Mouse (Mus musculus): Measurements from ENCODE around the gene Zc2hc1b. TPM values are rescaled to one million over a fixed set of nuclear protein-coding genes. Genes with fewer than 3 reads are reported as not detected.

Gene Zc2hc1b
- polyA plus RNA-seq (2014; fragmentation: Nextera tagmentation; extraction: Ambion mirVana), result not detected in 2 replicates

DNA sequence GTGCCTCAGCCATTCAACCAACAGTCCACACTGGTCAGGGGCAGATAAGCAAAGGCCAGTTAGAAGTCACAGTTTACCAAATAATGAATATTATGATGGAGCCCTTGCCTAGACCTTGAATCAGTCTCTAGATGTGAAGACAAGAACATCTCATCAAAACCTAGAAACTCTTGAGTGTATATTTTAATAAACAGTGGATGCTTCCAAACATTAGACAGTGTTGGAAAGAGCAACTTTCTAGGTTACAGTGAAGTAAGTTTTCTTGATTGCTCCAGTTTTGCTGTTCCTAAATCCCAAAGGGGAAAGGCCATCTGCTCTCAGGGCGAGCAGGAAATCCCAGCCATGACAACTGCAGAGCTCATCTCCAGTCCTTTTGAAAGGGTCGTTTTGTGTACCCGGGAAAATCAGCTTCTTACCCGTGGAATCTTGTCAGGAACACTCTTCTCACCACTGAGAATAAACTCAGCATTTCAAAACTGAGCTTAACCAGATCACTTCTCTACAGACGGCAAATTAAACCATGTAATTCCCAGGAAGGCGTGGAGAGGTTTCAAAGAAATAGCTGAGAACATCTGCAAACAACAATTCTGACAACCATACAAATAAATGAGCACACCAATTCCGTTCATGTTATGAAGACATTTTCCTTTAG lies at the start of gene Zc2hc1b:
Zc2hc1b (minus strand) TSS at position 51 of the 652 bp plus-strand sequence.
- Histone ChIP-seq H3K36me3 (ENCODE audit: control insufficient read depth, insufficient read depth, low read length) (peaks cover 14% of the 10 kb centered on the region; the same call in 1 of the 2 replicates), H3K4me1 (ENCODE audit: control insufficient read depth, insufficient read depth, low read length) (no peaks in the 10 kb centered on the region), H3K9me3 (ENCODE audit: control insufficient read depth, low read length) (no peaks in the 10 kb centered on the region), H3K27me3 (ENCODE audit: control insufficient read depth, insufficient read depth, low read length) (no peaks in the 10 kb centered on the region), H3K4me2 (no peak within 1 kb of the TSS), H3K4me3 (ENCODE audit: low read depth, low read length) (no peak within 1 kb of the TSS), H3K27ac (ENCODE audit: low read depth, low read length) (no peak within 1 kb of the TSS), H3K9ac (ENCODE audit: low read length) (no peak within 1 kb of the TSS)
- DNase-seq (ENCODE audit: low spot score, missing footprints), result no peak
- ATAC-seq (ENCODE audit: low FRiP score), result no peak
- WGBS, result 73% methylated on average over 7 of the region's 7 CpGs

DNA sequence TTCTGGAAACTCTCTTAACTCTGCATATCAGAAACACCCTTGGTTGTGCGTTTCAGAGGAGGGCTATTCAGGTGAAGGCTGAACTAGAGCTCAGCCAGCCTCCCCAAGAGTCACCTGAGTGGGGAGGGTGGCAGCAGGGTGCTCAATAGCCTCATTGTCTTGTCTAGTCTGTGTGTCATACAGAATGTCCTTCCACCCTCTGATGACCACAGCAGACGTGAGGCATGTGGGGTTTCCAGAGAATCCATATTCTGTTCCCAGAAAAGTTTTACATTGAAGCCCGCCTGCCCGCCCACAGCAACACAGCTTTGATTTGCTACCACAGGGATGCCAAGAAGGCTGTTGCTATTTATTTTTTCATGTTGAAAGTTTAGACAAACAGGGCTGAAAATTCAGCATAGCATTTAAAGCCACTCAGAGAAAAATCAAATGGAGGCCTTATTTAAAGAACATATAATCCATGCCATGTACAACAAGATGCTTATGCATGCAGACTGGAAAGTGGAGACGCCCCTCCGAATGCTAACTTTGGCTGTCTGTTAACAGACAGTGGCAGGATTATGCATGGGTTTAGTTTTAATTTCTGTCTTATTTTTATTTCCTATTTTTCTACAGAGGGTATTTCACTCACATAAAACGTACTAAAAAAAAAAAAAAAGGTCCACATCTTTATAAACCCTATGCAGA lies 47.7 kb upstream of the Zc2hc1b start:
- no peak for DNase-seq (ENCODE audit: low spot score, missing footprints)
- Histone ChIP-seq H3K27me3 (ENCODE audit: control insufficient read depth, insufficient read depth, low read length) (no peaks in the 10 kb centered on the region), H3K9me3 (ENCODE audit: control insufficient read depth, low read length) (no peaks in the 10 kb centered on the region), H3K36me3 (ENCODE audit: control insufficient read depth, insufficient read depth, low read length) (no peaks in the 10 kb centered on the region), H3K4me1 (ENCODE audit: control insufficient read depth, insufficient read depth, low read length) (no peaks in the 10 kb centered on the region), H3K4me2 (no peak overlapping the region), H3K9ac (ENCODE audit: low read length) (no peak overlapping the region), H3K27ac (ENCODE audit: low read depth, low read length) (no peak overlapping the region), H3K4me3 (ENCODE audit: low read depth, low read length) (no peak overlapping the region)
- no peak for ATAC-seq (ENCODE audit: low FRiP score)
- 85% methylated on average over 7 of the region's 7 CpGs for WGBS

DNA sequence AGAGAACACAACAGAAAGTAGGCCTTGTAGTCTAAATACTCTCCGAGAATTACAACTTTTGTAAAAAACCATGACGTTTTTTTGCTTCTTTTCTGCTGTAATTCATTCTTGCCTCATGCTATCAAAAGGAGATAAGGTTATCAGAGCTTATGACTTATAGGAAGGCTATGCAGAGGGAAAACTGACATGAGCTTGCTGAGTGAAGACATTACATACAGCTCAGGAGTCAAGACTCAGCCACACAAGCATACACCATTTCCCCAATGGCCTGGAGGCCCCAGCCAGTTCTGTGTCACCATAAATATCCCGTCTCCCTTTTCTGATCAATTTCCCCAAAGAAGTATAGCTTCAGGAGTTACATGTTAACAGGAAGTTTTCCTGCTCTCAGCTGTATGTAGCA lies 44.3 kb upstream of the Zc2hc1b start:
- DNase-seq (ENCODE audit: low spot score, missing footprints) (no peak), ATAC-seq (ENCODE audit: low FRiP score) (no peak)
- Histone ChIP-seq H3K9ac (ENCODE audit: low read length) (no peak overlapping the region), H3K36me3 (ENCODE audit: control insufficient read depth, insufficient read depth, low read length) (no peaks in the 10 kb centered on the region), H3K4me2 (no peak overlapping the region), H3K9me3 (ENCODE audit: control insufficient read depth, low read length) (no peaks in the 10 kb centered on the region), H3K4me1 (ENCODE audit: control insufficient read depth, insufficient read depth, low read length) (no peaks in the 10 kb centered on the region), H3K27me3 (ENCODE audit: control insufficient read depth, insufficient read depth, low read length) (no peaks in the 10 kb centered on the region), H3K4me3 (ENCODE audit: low read depth, low read length) (no peak overlapping the region), H3K27ac (ENCODE audit: low read depth, low read length) (no peak overlapping the region)
- WGBS, result 85% methylated on average over 3 of the region's 3 CpGs

DNA sequence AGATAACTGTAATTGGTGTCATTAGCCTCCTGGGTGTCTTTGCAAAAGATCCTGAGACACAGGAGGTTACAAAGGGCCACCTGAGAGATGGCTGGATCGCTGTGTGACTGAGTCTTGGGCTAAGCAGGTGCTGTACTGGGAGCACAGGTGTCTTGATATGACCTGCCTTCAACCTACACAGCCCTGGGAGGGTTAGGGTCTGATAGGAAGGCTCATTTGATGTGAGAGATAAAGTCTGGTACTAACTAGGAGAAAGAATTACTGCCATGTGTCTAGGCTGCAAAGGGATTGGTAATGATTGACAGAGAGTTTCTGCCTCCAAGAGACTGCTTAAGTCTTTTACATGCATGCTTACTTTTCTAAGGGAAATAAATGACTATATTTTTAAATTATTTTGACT lies 42.2 kb upstream of the Zc2hc1b start:
- DNase-seq (ENCODE audit: low spot score, missing footprints) (no peak), ATAC-seq (ENCODE audit: low FRiP score) (no peak)
- Histone ChIP-seq H3K4me2 (no peak overlapping the region), H3K4me1 (ENCODE audit: control insufficient read depth, insufficient read depth, low read length) (no peaks in the 10 kb centered on the region), H3K27me3 (ENCODE audit: control insufficient read depth, insufficient read depth, low read length) (no peaks in the 10 kb centered on the region), H3K9me3 (ENCODE audit: control insufficient read depth, low read length) (no peaks in the 10 kb centered on the region), H3K9ac (ENCODE audit: low read length) (no peak overlapping the region), H3K4me3 (ENCODE audit: low read depth, low read length) (no peak overlapping the region), H3K36me3 (ENCODE audit: control insufficient read depth, insufficient read depth, low read length) (no peaks in the 10 kb centered on the region), H3K27ac (ENCODE audit: low read depth, low read length) (no peak overlapping the region)
- WGBS, result 59% methylated on average over 1 of the region's 1 CpGs

DNA sequence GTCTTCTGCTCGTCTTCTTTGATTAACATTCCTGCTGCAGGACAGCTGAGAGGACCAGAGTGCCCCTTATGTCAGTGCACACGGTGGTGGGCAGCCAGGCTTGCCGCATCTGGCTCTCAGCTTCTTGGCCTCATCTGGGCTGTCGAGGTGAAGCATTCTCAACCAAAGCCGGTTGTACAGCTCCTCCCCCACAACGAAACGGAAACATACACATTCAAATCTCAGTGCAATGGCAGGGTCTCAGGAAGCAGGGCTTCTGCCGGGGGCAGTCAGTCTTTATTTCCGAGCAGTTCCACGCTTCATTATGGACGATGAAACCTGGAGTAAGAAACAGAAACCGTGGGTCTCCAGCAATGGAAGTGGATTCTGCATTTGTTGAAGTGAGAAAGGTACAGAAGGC lies 36.1 kb upstream of the Zc2hc1b start:
- ATAC-seq (ENCODE audit: low FRiP score) (no peak), DNase-seq (ENCODE audit: low spot score, missing footprints) (peak; percentile 53)
- WGBS, result 87% methylated on average over 12 of the region's 12 CpGs
- Histone ChIP-seq H3K4me1 (ENCODE audit: control insufficient read depth, insufficient read depth, low read length) (no peaks in the 10 kb centered on the region), H3K4me3 (ENCODE audit: low read depth, low read length) (no peak overlapping the region), H3K9ac (ENCODE audit: low read length) (no peak overlapping the region), H3K36me3 (ENCODE audit: control insufficient read depth, insufficient read depth, low read length) (no peaks in the 10 kb centered on the region), H3K4me2 (no peak overlapping the region), H3K27ac (ENCODE audit: low read depth, low read length) (no peak overlapping the region), H3K9me3 (ENCODE audit: control insufficient read depth, low read length) (no peaks in the 10 kb centered on the region), H3K27me3 (ENCODE audit: control insufficient read depth, insufficient read depth, low read length) (no peaks in the 10 kb centered on the region)

DNA sequence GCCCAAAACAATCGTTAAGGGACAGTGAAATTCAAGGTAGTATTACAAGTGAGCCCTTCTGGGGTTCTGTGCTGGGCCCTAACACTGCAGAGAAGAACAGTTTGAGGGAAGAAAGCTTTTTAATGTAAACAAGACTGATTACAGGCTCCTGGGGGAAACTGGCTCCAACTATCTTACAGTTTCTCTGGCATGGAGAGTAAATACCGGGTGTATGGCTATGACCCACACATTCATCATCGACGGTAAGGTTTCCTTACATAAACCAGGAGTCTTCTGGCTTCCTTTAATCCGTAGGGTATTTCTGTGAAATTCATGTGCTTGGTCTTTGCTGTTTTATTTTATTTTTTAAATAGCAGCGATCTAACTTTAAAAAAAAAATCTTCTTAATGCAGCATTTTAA lies 35.0 kb upstream of the Zc2hc1b start:
- H3K4me3 ChIP-seq (ENCODE audit: low read depth, low read length), result no peak overlapping the region
- 89% methylated on average over 6 of the region's 6 CpGs for WGBS
- ATAC-seq (ENCODE audit: low FRiP score), result no peak

DNA sequence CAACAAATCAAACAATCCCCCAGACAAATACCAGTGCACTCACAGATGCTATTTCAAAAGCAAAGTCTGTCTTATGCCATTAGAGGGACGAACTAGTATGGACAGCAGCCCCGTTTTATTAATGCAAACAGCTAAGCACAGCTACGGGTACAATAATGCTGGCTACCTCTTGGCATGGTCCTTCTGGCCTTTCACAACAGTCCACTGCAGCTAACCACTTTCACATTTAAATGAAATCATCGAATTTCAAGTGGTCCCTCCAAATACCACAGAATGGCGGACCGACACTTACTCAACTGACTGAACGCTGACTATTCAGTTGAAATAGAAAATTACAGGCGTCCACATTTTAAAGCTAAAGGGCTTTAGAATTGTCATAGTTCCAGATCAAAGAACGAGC lies 34.5 kb upstream of the Zc2hc1b start:
- Histone ChIP-seq H3K4me3 (ENCODE audit: low read depth, low read length) (no peak overlapping the region), H3K27ac (ENCODE audit: low read depth, low read length) (no peak overlapping the region)
- peak; percentile 12 for DNase-seq (ENCODE audit: low spot score, missing footprints)

More for the DNA sequence above, 35.0 kb upstream of the Zc2hc1b start:
- Histone ChIP-seq H3K4me2 (no peak overlapping the region), H3K9ac (ENCODE audit: low read length) (no peak overlapping the region), H3K4me1 (ENCODE audit: control insufficient read depth, insufficient read depth, low read length) (no peaks in the 10 kb centered on the region), H3K9me3 (ENCODE audit: control insufficient read depth, low read length) (no peaks in the 10 kb centered on the region), H3K36me3 (ENCODE audit: control insufficient read depth, insufficient read depth, low read length) (no peaks in the 10 kb centered on the region), H3K27ac (ENCODE audit: low read depth, low read length) (no peak overlapping the region), H3K27me3 (ENCODE audit: control insufficient read depth, insufficient read depth, low read length) (no peaks in the 10 kb centered on the region)
- DNase-seq (ENCODE audit: low spot score, missing footprints), result no peak

DNA sequence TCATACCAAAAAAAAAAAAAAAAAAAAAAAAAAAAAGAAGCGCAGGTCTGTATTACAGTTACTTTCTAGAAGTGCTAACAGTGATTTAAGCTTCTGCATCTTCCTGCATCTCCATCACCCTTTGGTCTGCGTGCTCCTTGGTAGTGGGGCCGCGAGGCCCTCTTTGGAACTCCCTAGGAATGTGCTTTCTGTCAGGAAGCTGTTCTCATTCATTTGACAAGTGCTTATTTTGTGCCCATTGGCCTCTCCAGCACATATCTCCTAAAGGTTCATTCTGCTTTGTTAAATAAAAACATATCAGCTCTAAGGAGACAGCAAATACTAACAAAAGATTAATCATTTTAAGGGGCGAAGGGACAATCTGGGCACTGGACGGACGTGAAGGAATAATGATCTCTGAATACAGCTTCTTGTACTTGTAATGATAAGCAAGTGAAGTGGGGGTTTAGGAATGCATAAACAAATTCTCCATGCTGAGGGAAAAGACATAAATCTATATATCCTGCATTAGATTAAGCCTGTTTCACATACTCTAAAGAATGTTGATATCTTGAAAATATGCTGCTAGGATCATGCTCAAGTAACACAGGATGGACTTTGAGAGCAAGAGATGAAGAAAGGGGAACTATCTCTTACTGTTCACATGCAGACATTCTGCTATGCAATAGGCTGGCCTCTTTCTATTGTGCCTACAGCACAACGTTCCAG lies 32.3 kb upstream of the Zc2hc1b start:
- Histone ChIP-seq H3K4me3 (ENCODE audit: low read depth, low read length) (no peak overlapping the region), H3K36me3 (ENCODE audit: control insufficient read depth, insufficient read depth, low read length) (no peaks in the 10 kb centered on the region), H3K4me2 (no peak overlapping the region), H3K9ac (ENCODE audit: low read length) (no peak overlapping the region), H3K27me3 (ENCODE audit: control insufficient read depth, insufficient read depth, low read length) (no peaks in the 10 kb centered on the region), H3K27ac (ENCODE audit: low read depth, low read length) (no peak overlapping the region), H3K9me3 (ENCODE audit: control insufficient read depth, low read length) (no peaks in the 10 kb centered on the region), H3K4me1 (ENCODE audit: control insufficient read depth, insufficient read depth, low read length) (no peaks in the 10 kb centered on the region)
- WGBS, result 83% methylated on average over 8 of the region's 8 CpGs
- ATAC-seq (ENCODE audit: low FRiP score) (no peak), DNase-seq (ENCODE audit: low spot score, missing footprints) (peak; percentile 82)

More for the DNA sequence above, 34.5 kb upstream of the Zc2hc1b start:
- H3K27me3 ChIP-seq (ENCODE audit: control insufficient read depth, insufficient read depth, low read length), result no peaks in the 10 kb centered on the region
- H3K9ac ChIP-seq (ENCODE audit: low read length), result no peak overlapping the region
- 79% methylated on average over 9 of the region's 9 CpGs for WGBS
- H3K4me1 ChIP-seq (ENCODE audit: control insufficient read depth, insufficient read depth, low read length), result no peaks in the 10 kb centered on the region
- no peak for ATAC-seq (ENCODE audit: low FRiP score)
- no peaks in the 10 kb centered on the region for H3K36me3 ChIP-seq (ENCODE audit: control insufficient read depth, insufficient read depth, low read length)
- no peak overlapping the region for H3K4me2 ChIP-seq
- no peaks in the 10 kb centered on the region for H3K9me3 ChIP-seq (ENCODE audit: control insufficient read depth, low read length)

DNA sequence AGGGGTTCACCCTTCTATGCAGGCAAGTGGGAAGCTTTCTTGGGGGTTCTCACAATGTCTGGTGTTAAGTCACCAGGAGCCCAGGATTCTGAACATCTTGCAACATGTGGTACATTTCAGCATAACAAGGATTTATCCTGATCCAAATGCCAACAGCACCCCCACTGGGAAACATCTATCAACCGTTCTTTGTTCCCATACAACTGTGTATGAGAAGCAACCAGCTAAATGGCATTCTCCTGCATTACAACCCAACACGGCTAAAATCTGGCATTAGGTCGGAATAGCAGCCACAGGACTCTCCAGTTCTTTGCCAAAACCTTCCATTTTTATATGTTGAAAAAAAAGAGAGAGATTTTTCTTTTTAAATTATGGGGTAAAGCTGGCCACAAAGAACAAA lies 31.7 kb upstream of the Zc2hc1b start:
- 74% methylated on average over 3 of the region's 3 CpGs for WGBS

More for the DNA sequence above, 31.7 kb upstream of the Zc2hc1b start:
- H3K9ac ChIP-seq (ENCODE audit: low read length), result no peak overlapping the region
- H3K27ac ChIP-seq (ENCODE audit: low read depth, low read length), result no peak overlapping the region
- H3K4me3 ChIP-seq (ENCODE audit: low read depth, low read length), result no peak overlapping the region
- ATAC-seq (ENCODE audit: low FRiP score), result no peak
- no peak overlapping the region for H3K4me2 ChIP-seq
- H3K9me3 ChIP-seq (ENCODE audit: control insufficient read depth, low read length), result no peaks in the 10 kb centered on the region
- no peaks in the 10 kb centered on the region for H3K4me1 ChIP-seq (ENCODE audit: control insufficient read depth, insufficient read depth, low read length)
- DNase-seq (ENCODE audit: low spot score, missing footprints), result peak; percentile 60
- H3K36me3 ChIP-seq (ENCODE audit: control insufficient read depth, insufficient read depth, low read length), result no peaks in the 10 kb centered on the region
- no peaks in the 10 kb centered on the region for H3K27me3 ChIP-seq (ENCODE audit: control insufficient read depth, insufficient read depth, low read length)

Data from midbrain, embryonic 11.5 days (tissue).